Mouse (Mus musculus) mesoderm, embryonic 11.5 days (tissue): ENCODE data around the gene Ahsg.
"Not testable (repeated sequence)": the region's sequence is repeated elsewhere in the genome, so short reads cannot be mapped to it uniquely, and the experiment has no call there.

ENCODE experiments used
- DNase-seq: peaks from one replicate; pipeline ENCODE4 v3.0.0-alpha.2; 2012; ENCODE audit warnings: low read depth, low spot score

The Ahsg gene

GRCm38 (mm10) chr16:22939120-22939695 lies 48.1 kb downstream of the Ahsg start:
- DNase-seq = no peak

DNA sequence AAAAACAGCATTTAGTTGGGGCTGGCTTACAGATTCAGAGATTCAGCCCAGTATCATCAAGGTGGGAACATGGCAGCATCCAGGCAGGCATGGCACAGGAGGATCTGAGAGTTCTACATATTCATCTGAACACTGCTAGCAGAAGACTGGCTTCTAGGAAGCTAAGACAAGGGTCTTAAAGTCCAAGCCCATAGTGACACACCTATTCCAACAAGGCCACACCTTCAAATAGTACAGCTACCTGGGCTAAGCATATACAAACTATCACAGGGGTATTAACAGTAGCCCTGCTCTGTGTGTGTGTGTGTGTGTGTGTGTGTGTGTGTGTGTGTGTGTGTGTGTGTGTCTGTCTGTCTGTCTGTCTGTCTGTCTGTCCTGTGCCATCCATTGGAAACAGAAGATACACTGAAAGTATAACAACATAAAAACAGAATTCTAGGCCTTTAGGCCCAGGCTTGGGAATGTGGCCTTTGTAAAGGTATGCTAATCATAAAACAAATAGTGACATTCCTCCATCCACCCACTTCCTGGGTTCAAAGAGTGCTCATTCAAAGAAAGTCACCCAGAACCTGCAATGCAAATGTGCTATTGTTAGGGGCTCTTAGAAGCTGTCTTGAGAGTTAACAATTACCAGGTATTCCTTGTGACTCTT lies 50.9 kb downstream of the Ahsg start:
- DNase-seq = not testable (repeated sequence)

GRCm38 (mm10) chr16:22947371-22947770 lies 56.3 kb downstream of the Ahsg start:
- no peak for DNase-seq
